Mouse (Mus musculus): ENCODE results near the gene Fbxo9.
"Not testable (repeated sequence)": the region's sequence is repeated elsewhere in the genome, so short reads cannot be mapped to it uniquely, and the experiment has no call there.

Gene Fbxo9

GRCm38 (mm10) chr9:78107912-78108795, 711 bp downstream of the Fbxo9 start:
- in situ Hi-C loops (cut with MboI, MseI) = loop anchor here (5.0 kb wide), 1 partner anchor 69 kb away; no protein-coding TSS in a partner anchor

GRCm38 (mm10) chr9:78107582-78107911, 1.3 kb downstream of the Fbxo9 start:
- in situ Hi-C loops (cut with MboI, MseI) = loop anchor here (5.0 kb wide), 1 partner anchor 70 kb away; no protein-coding TSS in a partner anchor

- in situ Hi-C loops (cut with MboI, MseI) = loop anchor here (5.0 kb wide), 1 partner anchor 70 kb away; no protein-coding TSS in a partner anchor
Measured at GRCm38 (mm10) chr9:78106821-78107220, 2.0 kb downstream of the Fbxo9 start.

GRCm38 (mm10) chr9:78105501-78105932, 3.3 kb downstream of the Fbxo9 start:
- in situ Hi-C loops (cut with MboI, MseI) = loop anchor here (5.0 kb wide), 1 partner anchor 72 kb away; no protein-coding TSS in a partner anchor

- in situ Hi-C loops (cut with MboI, MseI) = loop anchor here (5.0 kb wide), 1 partner anchor 72 kb away; no protein-coding TSS in a partner anchor
Measured at GRCm38 (mm10) chr9:78104973-78105372, 3.9 kb downstream of the Fbxo9 start.

GRCm38 (mm10) chr9:78103965-78104560, 4.8 kb downstream of the Fbxo9 start:
- in situ Hi-C loops (cut with MboI, MseI) = no loop called here

- in situ Hi-C loops (cut with MboI, MseI) = no loop called here
Measured at GRCm38 (mm10) chr9:78101431-78101830, 7.4 kb downstream of the Fbxo9 start.

- in situ Hi-C loops (cut with MboI, MseI) = no loop called here
Measured at GRCm38 (mm10) chr9:78100956-78101355, 7.9 kb downstream of the Fbxo9 start.

- in situ Hi-C loops (cut with MboI, MseI) = no loop called here
Measured at GRCm38 (mm10) chr9:78096376-78096775, 12.5 kb downstream of the Fbxo9 start.

GRCm38 (mm10) chr9:78095686-78096085, 13.2 kb downstream of the Fbxo9 start:
- in situ Hi-C loops (cut with MboI, MseI) = no loop called here

- in situ Hi-C loops (cut with MboI, MseI) = no loop called here
Measured at GRCm38 (mm10) chr9:78090596-78090995, 18.3 kb downstream of the Fbxo9 start.

- in situ Hi-C loops (cut with MboI, MseI) = no loop called here
Measured at GRCm38 (mm10) chr9:78089906-78090305, 19.0 kb downstream of the Fbxo9 start.

GRCm38 (mm10) chr9:78088971-78089370, 19.9 kb downstream of the Fbxo9 start:
- in situ Hi-C loops (cut with MboI, MseI) = no loop called here

- in situ Hi-C loops (cut with MboI, MseI) = no loop called here
Measured at GRCm38 (mm10) chr9:78088521-78088920, 20.3 kb downstream of the Fbxo9 start.

GRCm38 (mm10) chr9:78087751-78088150, 21.1 kb downstream of the Fbxo9 start:
- in situ Hi-C loops (cut with MboI, MseI) = no loop called here

GRCm38 (mm10) chr9:78085722-78086287, 23.1 kb downstream of the Fbxo9 start:
- in situ Hi-C loops (cut with MboI, MseI) = no loop called here

GRCm38 (mm10) chr9:78084341-78084740, 24.5 kb downstream of the Fbxo9 start:
- in situ Hi-C loops (cut with MboI, MseI) = no loop called here

GRCm38 (mm10) chr9:78081835-78082234, 27.0 kb downstream of the Fbxo9 start:
- in situ Hi-C loops (cut with MboI, MseI) = no loop called here

GRCm38 (mm10) chr9:78078240-78078639, 30.6 kb downstream of the Fbxo9 start:
- in situ Hi-C loops (cut with MboI, MseI) = no loop called here

- in situ Hi-C loops (cut with MboI, MseI) = no loop called here
Measured at GRCm38 (mm10) chr9:78075256-78075655, 33.6 kb downstream of the Fbxo9 start.

- in situ Hi-C loops (cut with MboI, MseI) = no loop called here
Measured at GRCm38 (mm10) chr9:78073713-78074340, 35.0 kb downstream of the Fbxo9 start.

GRCm38 (mm10) chr9:78073291-78073690, 35.6 kb downstream of the Fbxo9 start:
- in situ Hi-C loops (cut with MboI, MseI) = not testable (repeated sequence)

Measured in regulatory T cell (primary cell).